16 mouse cellular contexts compared by ENCODE assay signal in the genomic region with DNA sequence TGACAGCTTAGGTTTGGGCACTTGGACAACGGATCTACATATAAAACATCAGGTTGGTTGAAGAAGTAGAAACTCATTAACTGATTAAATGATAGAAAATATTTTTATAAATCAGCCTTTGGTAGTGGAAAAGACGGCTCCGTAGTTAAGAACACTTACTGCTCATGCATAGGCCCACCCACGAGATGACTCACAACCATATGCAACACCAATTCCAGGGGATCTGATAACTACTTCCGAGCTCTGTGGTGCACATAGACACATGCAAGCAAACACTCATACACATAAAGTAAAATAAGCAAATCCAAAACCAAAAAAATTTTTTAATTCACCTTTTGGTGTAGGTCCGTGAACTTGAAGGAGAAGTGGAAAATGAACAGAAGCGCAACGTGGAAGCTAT. TPM values are rescaled to one million over a fixed set of nuclear protein-coding genes. Genes with fewer than 3 reads are reported as not detected.
"Had no signal": no experiment of that assay in that cellular context is flagged by ENCODE, and none has a peak within 500 bp of the region (broad histone marks: within the 10 kb centered on the region; RNA-seq: fewer than 3 reads in every experiment).

No protein-coding gene starts in this region.

- DNase-seq: kidney, adult 18-20 months; kidney, postnatal 25 days; liver; lung, adult 18-20 months; lung, postnatal 10 days; lung, postnatal 36 days; right cerebral cortex, postnatal 14 days; spleen, adult 18-20 months; thymus, adult 18-20 months; thymus, postnatal 36 days had no signal

- ATAC-seq: inflammation-experienced regulatory T-cells, adult 6 months; intestine, embryonic 16.5 days; liver, embryonic 12.5 days; midbrain, embryonic 13.5 days; midbrain, embryonic 16.5 days had no signal

RNA-seq across cellular contexts. Expression of a gene that starts 16.0 kb away (rescaled TPM):
- total RNA-seq: monocyte, adult 5-6 weeks had no signal

RNA-seq across cellular contexts. Expression of a gene that starts 22.0 kb away (rescaled TPM):
- total RNA-seq: monocyte, adult 5-6 weeks had no signal

RNA-seq across cellular contexts. Expression of a gene that starts 51.0 kb away (rescaled TPM):
- total RNA-seq: monocyte, adult 5-6 weeks had no signal

RNA-seq across cellular contexts. Expression of a gene that starts 55.1 kb away (rescaled TPM):
- total RNA-seq: monocyte, adult 5-6 weeks had no signal
